Comparison of ENCODE assay signal across 9 mouse cellular contexts in genomic region chr4:152126026-152126920, GRCm38 (mm10). TPM values are rescaled to one million over a fixed set of nuclear protein-coding genes. Genes with fewer than 3 reads are reported as not detected.
A peak's percentile ranks its signal among the peaks of the same experiment; 100 is the strongest.
DNase-seq lines count a peak whose midpoint lies in the region; ATAC-seq and TF ChIP-seq lines count a peak whose summit lies in the region.
"Had no signal": no experiment of that assay in that cellular context is flagged by ENCODE, and none has a peak within 500 bp of the region (broad histone marks: within the 10 kb centered on the region; RNA-seq: fewer than 3 reads in every experiment).

No protein-coding gene starts in this region.

- H3K27me3 ChIP-seq in embryonic facial prominence, embryonic 12.5 days: peaks cover 99% of the 10 kb centered on the region
- H3K27me3 ChIP-seq in hindbrain, embryonic 16.5 days (replicated peaks; ENCODE audit: control insufficient read depth, insufficient read depth, low read length): peaks cover 88% of the 10 kb centered on the region
- H3K27me3 ChIP-seq in myocyte (ENCODE audit: control insufficient read depth, insufficient read depth, insufficient read length): peaks cover 55% of the 10 kb centered on the region

- H3K36me3 ChIP-seq in embryonic facial prominence, embryonic 12.5 days: no peaks in the 10 kb centered on the region
- no peaks in the 10 kb centered on the region for H3K36me3 ChIP-seq in hindbrain, embryonic 16.5 days (ENCODE audit: control insufficient read depth, insufficient read depth, low read length)
- H3K36me3 ChIP-seq in myocyte (ENCODE audit: control insufficient read depth, insufficient read depth): no peaks in the 10 kb centered on the region

- WGBS in embryonic facial prominence, embryonic 12.5 days: 5% methylated on average over 65 of the region's 65 CpGs
- 3% methylated on average over 60 of the region's 65 CpGs for WGBS in hindbrain, embryonic 16.5 days

- peak overlapping the region; percentile 30 for H3K4me2 ChIP-seq in embryonic facial prominence, embryonic 12.5 days (replicated peaks)
- peak overlapping the region; percentile 54 for H3K4me2 ChIP-seq in hindbrain, embryonic 16.5 days (ENCODE audit: low read length)
- H3K4me2 ChIP-seq in myocyte (ENCODE audit: low read depth): no peak overlapping the region

- no peak overlapping the region for H3ac ChIP-seq in myocyte (ENCODE audit: control insufficient read depth, insufficient read length)

- no peaks in the 10 kb centered on the region for H3K79me2 ChIP-seq in myocyte (ENCODE audit: control insufficient read depth, insufficient read depth)

- H3K4me1 ChIP-seq in embryonic facial prominence, embryonic 12.5 days: peaks cover 28% of the 10 kb centered on the region
- peaks cover 25% of the 10 kb centered on the region for H3K4me1 ChIP-seq in hindbrain, embryonic 16.5 days (ENCODE audit: control insufficient read depth, insufficient read depth, low read depth, low read length)

- no peak for TF ChIP-seq CTCF in layer of hippocampus, adult 2 months (conservative IDR thresholded peaks at IDR 0.05)

- peak overlapping the region; percentile 61; the same call in 1 of the 2 replicates for H3K27ac ChIP-seq in layer of hippocampus, adult 2 months
- H3K27ac ChIP-seq in embryonic facial prominence, embryonic 12.5 days: no peak overlapping the region
- no peak overlapping the region for H3K27ac ChIP-seq in hindbrain, embryonic 16.5 days (ENCODE audit: low read depth, low read length)

- peak overlapping the region; percentile 36 for H3K4me3 ChIP-seq in layer of hippocampus, adult 2 months
- H3K4me3 ChIP-seq in embryonic facial prominence, embryonic 12.5 days: peak overlapping the region; percentile 17; the same call in 1 of the 2 replicates
- H3K4me3 ChIP-seq in hindbrain, embryonic 16.5 days (ENCODE audit: low read length): peak overlapping the region; percentile 34
- H3K4me3 ChIP-seq in myocyte: no peak overlapping the region

- TF ChIP-seq POLR2A in myocyte (IDR thresholded peaks at IDR 0.05; ENCODE audit: insufficient read length, low read depth): no peak

- DNase-seq in layer of hippocampus, adult 2 months (ENCODE audit: low spot score in 2 of 2): no peak
- no peak for DNase-seq in layer of hippocampus, postnatal 14 days (ENCODE audit: low spot score in 2 of 2)
- DNase-seq in ovary, postnatal 10 days (ENCODE audit: low spot score): no peak
- no peak for DNase-seq in layer of hippocampus, adult 9-11 months

- H3K9me3 ChIP-seq in embryonic facial prominence, embryonic 12.5 days: no peaks in the 10 kb centered on the region
- H3K9me3 ChIP-seq in hindbrain, embryonic 16.5 days (ENCODE audit: control insufficient read depth, low read length): no peaks in the 10 kb centered on the region

- no peak overlapping the region for H3K9ac ChIP-seq in embryonic facial prominence, embryonic 12.5 days
- peak overlapping the region; percentile 61 for H3K9ac ChIP-seq in hindbrain, embryonic 16.5 days (ENCODE audit: low read depth, low read length)

- ATAC-seq in embryonic facial prominence, embryonic 12.5 days (ENCODE audit: insufficient number of reproducible peaks, insufficient read depth, low FRiP score, low TSS enrichment): no peak
- no peak for ATAC-seq in hindbrain, embryonic 16.5 days
- no peak; the same call in 1 of the 2 replicates for ATAC-seq in frontal cortex, adult (ENCODE audit: low TSS enrichment)

TF ChIP-seq in myocyte, 11 proteins besides CTCF, POLR2A, EP300 and RAD21:
- no peak for TF ChIP-seq SRF (IDR thresholded peaks at IDR 0.05; ENCODE audit: control insufficient read depth, insufficient read length, low read depth)
- no peak for TF ChIP-seq TCF12 (IDR thresholded peaks at IDR 0.05; ENCODE audit: insufficient read depth, poor library complexity, severe bottlenecking)
- TF ChIP-seq POLR2AphosphoS2 (IDR thresholded peaks at IDR 0.05; ENCODE audit: insufficient read length, low read depth): peak; percentile 18

RNA-seq across cellular contexts. Expression of gene Tnfrsf25, which starts 10.5 kb away (rescaled TPM):
- 10 to 100 TPM; 22.7 to 48.4 TPM for total RNA-seq in layer of hippocampus, adult 2 months (2021)
- 10 to 100 TPM; 17.7 to 25.6 TPM for total RNA-seq in layer of hippocampus, postnatal 14 days (2021)
- 1.1 and 2.1 TPM in 2 replicates for polyA plus RNA-seq in embryonic facial prominence, embryonic 12.5 days (2016; fragmentation: Nextera tagmentation; extraction: Ambion mirVana)
- 0.80 and 1.1 TPM in 2 replicates for polyA plus RNA-seq in hindbrain, embryonic 16.5 days (2015; fragmentation: Nextera tagmentation; extraction: Ambion mirVana)
- polyA plus RNA-seq in myocyte (2012; fragmentation: generic; extraction: Trizol): 4.0 TPM

RNA-seq across cellular contexts. Expression of gene Espn, which starts 25.9 kb away (rescaled TPM):
- total RNA-seq in layer of hippocampus, adult 2 months (2021): 1 to 10 TPM; 1.2 to 1.9 TPM
- under 1 TPM; 0.57 to 0.94 TPM for total RNA-seq in layer of hippocampus, postnatal 14 days (2021)
- polyA plus RNA-seq in embryonic facial prominence, embryonic 12.5 days (2016; fragmentation: Nextera tagmentation; extraction: Ambion mirVana): 6.4 and 6.6 TPM in 2 replicates
- 0.34 and 0.46 TPM in 2 replicates for polyA plus RNA-seq in hindbrain, embryonic 16.5 days (2015; fragmentation: Nextera tagmentation; extraction: Ambion mirVana)
- polyA plus RNA-seq in myocyte (2012; fragmentation: generic; extraction: Trizol): 0.65 TPM

RNA-seq across cellular contexts. Expression of gene Hes2, which starts 32.4 kb away (rescaled TPM):
- total RNA-seq in layer of hippocampus, adult 2 months (2021): not detected
- total RNA-seq in layer of hippocampus, postnatal 14 days (2021): not detected
- 0.09 TPM in 1 of 2 replicates, not detected in the other for polyA plus RNA-seq in embryonic facial prominence, embryonic 12.5 days (2016; fragmentation: Nextera tagmentation; extraction: Ambion mirVana)
- polyA plus RNA-seq in hindbrain, embryonic 16.5 days (2015; fragmentation: Nextera tagmentation; extraction: Ambion mirVana): not detected in 2 replicates
- polyA plus RNA-seq in myocyte (2012; fragmentation: generic; extraction: Trizol): not detected
- total RNA-seq: heart, adult 18-20 months had no signal

RNA-seq across cellular contexts. Expression of gene Acot7, which starts 51.7 kb away (rescaled TPM):
- total RNA-seq in layer of hippocampus, adult 2 months (2021): 100 to 1,000 TPM; 306 to 335 TPM
- total RNA-seq in layer of hippocampus, postnatal 14 days (2021): 100 to 1,000 TPM; 352 to 388 TPM
- polyA plus RNA-seq in embryonic facial prominence, embryonic 12.5 days (2016; fragmentation: Nextera tagmentation; extraction: Ambion mirVana): 57.9 and 69.8 TPM in 2 replicates
- polyA plus RNA-seq in hindbrain, embryonic 16.5 days (2015; fragmentation: Nextera tagmentation; extraction: Ambion mirVana): 478 and 542 TPM in 2 replicates
- 167 TPM for polyA plus RNA-seq in myocyte (2012; fragmentation: generic; extraction: Trizol)

RNA-seq across cellular contexts. Expression of gene Plekhg5, which starts 54.0 kb away (rescaled TPM):
- total RNA-seq in layer of hippocampus, adult 2 months (2021): 100 to 1,000 TPM; 163 to 164 TPM
- total RNA-seq in layer of hippocampus, postnatal 14 days (2021): 100 to 1,000 TPM; 106 to 115 TPM
- 17.8 and 19.0 TPM in 2 replicates for polyA plus RNA-seq in embryonic facial prominence, embryonic 12.5 days (2016; fragmentation: Nextera tagmentation; extraction: Ambion mirVana)
- polyA plus RNA-seq in hindbrain, embryonic 16.5 days (2015; fragmentation: Nextera tagmentation; extraction: Ambion mirVana): 13.8 and 16.4 TPM in 2 replicates
- 65.8 TPM for polyA plus RNA-seq in myocyte (2012; fragmentation: generic; extraction: Trizol)
